Mouse (Mus musculus): ENCODE results near the gene Eif1b. TPM values are rescaled to one million over a fixed set of nuclear protein-coding genes. Genes with fewer than 3 reads are reported as not detected.

Gene Eif1b
- 100 to 1,000 TPM; 158 to 211 TPM for total RNA-seq (2021)
- long read RNA-seq, transcript Eif1b-201 (4 exons, 1,035 nt) = major isoform, 249 of 298 reads
- long read RNA-seq, partial matches to known transcripts = 42 of 298 reads
- long read RNA-seq, other reads (novel, unspliced or antisense) = 7 of 298 reads

DNA sequence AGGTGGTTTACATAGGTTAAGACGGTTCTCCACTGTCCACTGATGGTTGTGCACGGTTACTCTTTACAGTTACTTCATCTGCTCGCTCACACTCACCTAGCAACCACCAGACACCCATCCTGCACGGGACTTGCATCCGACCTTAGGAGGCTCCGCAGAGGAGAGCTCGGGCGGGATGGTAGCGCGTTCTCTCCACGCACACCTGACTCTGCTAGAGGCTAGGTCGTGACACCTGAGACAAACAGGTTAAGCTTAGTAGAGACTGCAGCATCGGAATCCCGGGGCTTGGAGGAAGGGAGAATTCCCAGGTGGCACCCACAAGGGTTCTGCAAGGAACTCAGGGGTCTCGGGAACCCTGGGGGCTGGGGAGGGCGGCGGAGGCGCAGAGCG, at the start of gene Eif1b:
Eif1b (plus strand) TSS at position 223 of the 390 bp plus-strand sequence.
- no peak for DNase-seq (ENCODE audit: low spot score in 2 of 2)

DNA sequence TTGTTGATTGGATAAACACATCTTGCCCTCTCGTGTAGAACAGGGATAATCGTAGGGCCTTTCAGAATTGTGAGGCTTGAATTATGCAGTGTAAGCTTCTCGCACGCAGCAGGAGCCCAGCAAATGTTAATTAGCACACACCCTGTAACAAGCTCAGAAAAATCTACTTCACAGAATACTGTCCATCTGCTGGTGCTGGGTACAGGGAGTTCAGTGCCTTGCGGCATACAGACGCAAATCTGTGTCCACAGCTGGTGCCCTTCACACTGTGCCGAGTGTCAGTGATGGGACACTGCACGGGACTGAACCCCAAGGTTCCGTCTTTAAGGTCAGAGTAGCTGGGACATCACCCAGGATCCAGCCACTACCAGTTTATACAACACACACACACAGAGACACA, 47.4 kb upstream of the Eif1b start:
- peak; percentile 38 to 40 for DNase-seq (ENCODE audit: low spot score in 2 of 2)

DNA sequence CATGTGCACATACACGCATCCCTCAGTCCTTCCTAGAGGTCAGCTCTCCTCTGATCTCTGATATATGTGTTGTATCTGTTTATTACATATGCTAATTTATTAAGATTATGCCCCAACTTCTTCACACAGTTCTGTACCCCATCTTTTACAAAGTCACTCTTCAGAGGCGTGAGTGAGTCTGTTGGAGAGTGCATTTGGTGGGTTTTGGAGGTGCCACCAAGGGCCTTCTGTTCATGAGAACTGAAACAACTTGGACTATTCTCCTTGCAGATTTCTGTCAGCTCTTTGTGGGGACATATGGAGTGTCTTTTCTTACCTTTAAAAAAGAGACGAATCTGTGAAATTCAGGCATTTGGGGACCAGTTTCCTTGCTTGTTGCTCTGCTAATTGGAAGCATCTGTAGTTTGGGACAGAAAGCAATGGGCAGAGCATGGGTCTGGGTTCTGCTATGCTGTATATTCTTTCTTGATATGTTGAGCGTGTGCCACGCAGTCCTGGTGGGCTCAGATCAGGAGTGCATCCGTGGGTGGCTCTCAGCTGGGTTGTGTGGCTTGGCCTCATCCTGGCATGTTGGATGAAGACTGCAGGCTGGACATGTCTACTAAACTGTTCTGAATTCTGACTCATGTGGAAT, 42.2 kb upstream of the Eif1b start:
- DNase-seq (ENCODE audit: low spot score in 2 of 2) = no peak

DNA sequence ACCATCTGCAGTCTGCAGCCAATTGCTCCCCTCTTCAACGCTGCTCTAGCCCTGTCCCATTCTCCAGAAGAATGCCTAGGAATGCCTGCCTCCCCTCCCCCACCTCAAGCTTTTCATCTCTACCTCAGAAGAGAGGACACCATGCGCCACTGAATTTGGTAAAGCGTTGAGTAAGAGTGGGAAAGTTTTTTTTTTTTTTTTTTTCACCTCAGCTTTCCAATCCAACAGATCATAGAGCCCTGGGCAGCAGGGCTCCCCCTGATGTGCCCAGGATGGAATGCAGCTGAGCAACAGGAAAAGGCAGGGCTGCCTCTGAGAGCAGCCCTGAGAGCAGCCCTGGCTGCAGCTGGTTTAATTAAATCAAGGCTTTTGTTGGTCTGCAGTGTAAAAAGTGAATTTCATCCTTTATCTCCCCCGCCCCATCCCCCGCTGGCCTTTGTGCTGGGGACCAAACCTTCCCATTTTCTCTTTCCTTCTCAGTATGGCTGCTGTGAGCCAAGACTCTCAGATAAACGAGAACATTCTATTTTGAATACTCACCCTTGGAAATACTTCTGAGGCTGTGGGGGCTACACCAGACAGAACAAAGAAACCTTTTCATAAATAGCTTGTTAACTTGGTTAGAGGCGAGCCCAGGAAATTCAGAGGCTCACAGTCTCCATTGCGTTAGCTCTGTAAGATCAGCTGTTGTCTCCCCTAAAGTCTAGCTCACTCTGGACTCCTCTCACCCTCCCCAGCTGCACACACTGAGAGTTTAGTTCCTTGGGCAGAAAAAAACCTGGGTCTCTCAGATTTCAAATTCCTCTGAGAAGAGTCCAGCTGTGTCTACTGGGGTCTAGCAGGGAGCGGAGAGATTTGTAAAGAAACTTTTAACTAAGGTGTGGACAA, 36.0 kb upstream of the Eif1b start:
- DNase-seq (ENCODE audit: low spot score in 2 of 2) = peak; percentile 42 to 64

DNA sequence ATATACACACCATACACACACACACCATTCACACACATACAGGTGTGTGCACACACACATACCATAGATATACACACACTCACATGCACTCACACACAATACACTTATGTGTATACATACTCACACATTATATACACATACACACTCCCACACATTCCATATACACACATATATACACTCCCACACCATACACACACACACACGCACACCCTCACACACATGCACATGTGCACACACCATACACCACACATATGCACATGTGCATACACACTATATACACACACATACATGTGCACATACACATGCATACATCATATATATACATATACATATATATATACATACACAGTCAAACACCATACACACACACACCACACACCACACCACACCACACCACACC, 21.6 kb upstream of the Eif1b start:
- no peak for DNase-seq (ENCODE audit: low spot score in 2 of 2)

DNA sequence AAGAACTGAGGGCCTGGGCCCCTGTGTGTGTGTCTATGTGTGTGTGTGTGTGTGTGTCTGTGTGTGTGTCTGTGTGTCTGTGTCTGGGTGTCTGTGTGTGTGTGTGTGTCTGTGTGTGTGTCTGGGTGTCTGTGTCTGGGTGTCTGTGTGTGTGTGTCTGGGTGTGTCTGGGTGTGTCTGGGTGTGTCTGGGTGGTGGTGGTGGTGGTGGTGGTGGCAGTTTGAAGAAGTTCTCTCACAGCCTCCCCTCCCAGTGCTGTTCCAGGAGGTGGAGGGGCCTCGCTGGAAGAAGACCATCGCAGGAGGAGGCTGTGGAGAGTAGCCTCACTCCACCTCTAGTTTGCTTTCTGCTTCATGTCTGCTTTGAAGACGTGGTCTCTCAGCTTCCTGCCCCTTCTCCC, 10.4 kb upstream of the Eif1b start:
- DNase-seq (ENCODE audit: low spot score in 2 of 2) = no peak

DNA sequence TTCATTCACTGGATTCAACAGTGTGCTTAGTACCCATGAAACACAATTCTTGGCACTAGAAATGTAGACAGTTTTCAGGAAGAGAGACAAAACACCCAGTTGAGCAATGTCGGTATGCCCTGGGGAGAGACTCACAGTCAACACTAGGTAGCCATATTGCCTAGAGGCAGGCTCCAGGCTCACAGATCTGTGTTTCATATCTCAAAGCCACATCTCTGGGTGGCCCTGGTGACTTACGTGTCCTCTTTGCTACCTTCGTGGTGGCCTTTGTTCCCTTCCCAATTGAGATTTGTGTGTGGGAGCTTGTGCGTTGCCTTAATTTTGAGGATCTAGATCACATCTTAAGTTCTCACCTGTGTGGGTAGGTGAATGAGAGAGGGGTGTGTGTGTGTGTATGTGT, 9.7 kb upstream of the Eif1b start:
- DNase-seq (ENCODE audit: low spot score in 2 of 2) = no peak

DNA sequence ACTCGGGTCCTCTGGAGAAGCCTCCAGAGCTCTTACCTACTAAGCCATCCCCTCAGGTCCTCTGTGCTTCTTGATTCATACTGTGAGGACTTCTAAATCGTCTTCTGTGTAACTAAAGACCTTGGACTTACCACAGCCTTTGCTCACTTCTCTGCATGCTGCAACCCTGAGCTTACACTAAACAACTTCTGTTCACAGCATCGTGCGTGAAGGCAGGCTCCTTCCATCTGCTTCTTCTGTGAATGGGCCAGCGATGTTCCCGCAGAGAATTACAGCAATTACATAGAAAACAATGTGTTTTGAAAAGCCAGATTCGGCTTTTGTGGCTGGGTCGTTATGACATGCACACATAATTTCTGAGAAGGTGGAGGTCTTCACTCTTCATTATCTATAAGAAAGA, 8.9 kb upstream of the Eif1b start:
- DNase-seq (ENCODE audit: low spot score in 2 of 2) = no peak

DNA sequence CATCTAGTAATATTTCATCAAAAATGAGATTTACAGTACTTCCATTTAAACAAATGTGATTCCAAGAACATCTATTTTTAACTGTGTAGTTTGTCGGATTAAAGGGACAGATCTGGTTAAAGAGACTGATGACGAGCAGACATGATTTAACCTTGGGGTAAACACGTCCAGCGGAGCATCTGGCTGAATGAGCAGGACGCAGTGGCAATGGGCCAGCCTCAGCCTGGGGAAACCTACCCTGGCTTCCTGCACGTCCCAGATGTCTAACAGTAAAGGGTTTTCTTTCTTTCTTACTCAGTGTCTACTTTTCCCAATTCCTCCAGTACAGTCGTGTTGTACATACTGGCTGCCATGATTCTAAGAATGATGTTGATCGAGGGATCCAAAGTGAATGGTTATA, 5.0 kb upstream of the Eif1b start:
- no peak for DNase-seq (ENCODE audit: low spot score in 2 of 2)

DNA sequence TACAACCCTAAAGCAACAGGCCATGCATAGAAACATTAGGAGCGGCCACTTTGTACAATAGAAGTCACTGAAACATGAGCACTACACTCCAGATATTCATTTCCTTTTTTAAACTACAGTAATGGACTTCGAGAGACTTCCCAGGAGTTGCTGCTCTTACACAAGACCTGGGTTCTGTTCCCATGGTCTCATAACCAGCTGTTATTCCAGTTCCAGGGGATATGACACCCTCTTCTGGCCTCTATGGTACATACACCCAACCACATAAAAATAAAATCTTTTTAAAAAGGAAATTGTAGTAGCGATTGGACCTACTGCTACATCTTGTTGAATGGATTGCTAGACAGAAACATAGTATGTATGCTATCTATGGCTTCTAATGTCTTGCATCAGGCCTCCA, 523 bp upstream of the Eif1b start:
- no peak for DNase-seq (ENCODE audit: low spot score in 2 of 2)

DNA sequence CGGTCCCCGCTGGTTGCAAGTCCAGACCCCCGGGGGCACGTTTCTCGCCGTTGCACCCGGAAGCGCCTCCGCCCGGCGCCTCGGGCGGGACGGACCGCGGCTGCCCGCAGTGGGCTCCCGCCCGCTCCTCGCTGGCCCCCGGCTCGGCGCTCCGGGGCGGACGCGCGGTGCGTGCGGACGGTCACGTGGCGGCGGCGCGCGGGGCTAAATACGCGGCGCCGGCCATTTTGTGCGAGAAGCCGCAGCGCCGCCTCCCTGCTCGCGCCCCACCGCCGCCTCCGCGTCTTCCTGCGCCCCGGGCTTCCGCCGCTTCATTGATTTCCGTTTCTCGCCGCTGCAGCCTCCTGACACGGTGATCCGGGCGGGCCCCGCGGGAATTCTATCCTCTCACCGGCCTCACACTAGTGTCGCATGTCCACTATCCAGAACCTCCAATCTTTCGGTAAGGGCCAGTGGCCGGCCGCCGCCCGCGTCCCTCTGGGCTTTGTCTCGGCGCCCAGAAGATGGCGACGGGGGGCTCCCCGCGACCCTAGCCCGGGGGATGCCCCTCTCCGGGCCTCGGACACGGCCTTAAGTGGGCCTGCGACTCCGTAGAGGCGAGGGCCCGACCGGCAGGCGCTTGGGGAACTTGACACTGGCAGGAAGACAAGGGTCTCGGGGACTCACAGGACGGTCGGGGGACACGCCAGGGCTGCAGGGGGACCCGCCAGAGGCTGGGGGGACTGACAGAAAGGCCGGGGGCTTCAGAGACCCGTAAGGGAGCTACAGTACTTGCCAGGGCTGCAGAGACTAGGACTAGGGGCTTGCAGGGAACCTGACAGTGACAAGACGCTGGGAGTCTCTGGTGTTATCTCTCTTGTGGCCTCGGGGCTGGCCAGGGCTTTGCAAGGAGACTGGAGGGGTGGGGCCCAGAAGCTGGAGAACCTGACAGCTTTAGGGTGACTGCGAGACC, 644 bp downstream of the Eif1b start:
- peak; percentile 77 to 87 for DNase-seq (ENCODE audit: low spot score in 2 of 2)

DNA sequence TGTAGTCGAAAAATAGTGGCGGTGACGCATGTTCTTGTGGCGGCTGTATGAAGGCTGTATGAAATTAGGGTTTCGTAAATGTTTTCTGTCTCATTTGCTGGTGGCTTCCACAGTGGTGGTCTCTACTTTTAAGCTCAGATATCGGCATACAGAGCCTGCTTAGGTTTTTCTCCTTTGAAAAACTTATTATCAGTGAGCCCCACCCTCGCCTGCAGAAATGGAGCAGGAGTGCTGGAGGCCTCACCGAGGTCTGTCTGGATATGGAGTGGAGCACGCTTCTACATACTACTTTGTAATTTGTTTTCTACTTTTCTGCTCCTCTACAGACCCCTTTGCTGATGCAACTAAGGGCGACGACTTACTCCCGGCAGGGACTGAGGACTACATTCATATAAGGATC, 1.7 kb downstream of the Eif1b start:
- no peak for DNase-seq (ENCODE audit: low spot score in 2 of 2)

DNA sequence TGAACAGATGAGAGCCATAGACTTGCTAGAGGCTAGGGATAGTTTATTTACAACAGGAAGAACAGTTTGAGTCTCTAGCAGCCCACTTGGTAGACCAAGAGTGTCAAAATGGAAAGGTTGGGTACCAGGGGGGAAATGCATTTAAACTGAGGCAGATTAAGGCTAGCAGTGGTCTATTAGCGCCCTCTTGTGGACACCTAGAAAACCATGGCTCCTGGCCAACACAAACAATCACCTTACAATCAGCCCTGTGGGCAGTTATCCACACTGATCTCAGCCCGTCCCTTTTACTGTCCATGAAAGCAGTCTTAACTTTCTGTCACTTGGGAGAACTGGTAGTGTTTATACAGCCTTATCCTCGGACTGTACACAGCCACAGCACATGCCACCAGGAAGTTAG, 4.7 kb downstream of the Eif1b start:
- peak; percentile 81 to 83 for DNase-seq (ENCODE audit: low spot score in 2 of 2)

DNA sequence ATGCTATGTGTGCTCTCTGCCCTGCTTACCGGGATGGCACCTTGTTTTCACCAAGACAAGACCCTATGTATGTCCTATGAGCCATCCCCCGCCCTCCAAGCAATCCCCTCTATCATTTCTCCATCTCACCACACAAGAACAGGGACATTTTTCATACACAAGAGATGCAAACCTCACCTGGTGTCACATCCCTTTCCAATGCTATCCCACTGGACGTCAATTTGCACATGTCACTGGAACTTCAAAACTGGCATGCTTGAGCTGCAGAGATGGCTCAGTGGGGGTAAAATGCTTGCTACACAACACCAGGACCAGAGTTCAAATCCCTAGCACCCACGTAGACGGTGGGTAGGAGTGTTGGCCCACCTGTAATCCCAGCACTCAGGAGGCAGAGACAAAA, 6.0 kb downstream of the Eif1b start:
- DNase-seq (ENCODE audit: low spot score in 2 of 2) = no peak

DNA sequence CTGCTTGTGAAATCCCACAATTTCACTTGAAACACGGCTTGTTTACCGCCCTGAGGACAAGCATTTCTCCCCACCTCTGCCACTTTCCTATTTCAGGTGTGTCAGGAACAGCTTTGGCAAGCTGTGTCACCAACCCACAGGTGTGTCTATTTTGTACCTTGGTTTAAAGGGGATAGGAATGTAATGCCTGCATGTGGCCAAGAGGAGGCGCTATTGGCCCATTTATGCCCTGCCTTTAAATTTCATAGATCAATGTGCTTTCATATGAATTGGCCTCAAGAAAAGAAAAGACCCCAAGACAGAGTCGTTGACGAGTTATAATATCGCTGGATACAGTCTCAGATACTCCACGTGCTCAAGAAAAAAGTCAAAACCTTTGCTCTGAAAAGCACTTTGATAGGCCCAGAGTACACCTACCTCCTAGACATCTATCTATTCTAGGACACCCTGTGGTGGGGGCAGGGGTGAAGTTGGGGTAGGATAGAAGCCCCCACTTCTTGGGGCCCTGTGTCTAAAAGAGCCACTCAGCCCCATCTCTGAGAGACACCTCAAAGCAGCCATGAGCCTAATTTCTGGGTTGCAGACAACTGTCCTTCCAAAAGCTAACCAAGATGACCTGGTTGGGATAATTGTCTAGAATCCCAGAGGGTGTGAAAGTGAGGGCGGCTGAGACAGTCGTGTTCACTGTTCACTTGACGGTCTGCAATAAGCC, 9.3 kb downstream of the Eif1b start:
- no peak for DNase-seq (ENCODE audit: low spot score in 2 of 2)

DNA sequence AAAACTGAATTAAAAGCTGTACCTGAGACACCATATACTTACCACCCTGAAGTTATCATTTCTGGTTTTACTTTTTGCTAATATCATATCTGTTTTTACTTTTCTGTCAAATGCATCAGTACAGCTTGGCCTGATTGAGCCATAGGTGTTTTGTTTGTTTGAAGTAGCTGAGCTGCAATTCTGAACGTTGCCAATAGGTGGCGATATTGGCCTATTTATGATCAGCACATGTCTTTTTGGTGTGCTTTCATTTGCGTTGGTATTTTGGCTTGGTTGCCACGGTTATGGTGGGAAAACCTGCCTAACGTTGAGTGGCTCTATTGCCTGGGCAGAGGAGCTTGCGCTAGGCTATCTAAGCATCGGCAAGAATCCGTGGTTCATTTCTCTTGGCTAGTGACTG, 10.0 kb downstream of the Eif1b start:
- DNase-seq (ENCODE audit: low spot score in 2 of 2) = peak; percentile 84 to 86

DNA sequence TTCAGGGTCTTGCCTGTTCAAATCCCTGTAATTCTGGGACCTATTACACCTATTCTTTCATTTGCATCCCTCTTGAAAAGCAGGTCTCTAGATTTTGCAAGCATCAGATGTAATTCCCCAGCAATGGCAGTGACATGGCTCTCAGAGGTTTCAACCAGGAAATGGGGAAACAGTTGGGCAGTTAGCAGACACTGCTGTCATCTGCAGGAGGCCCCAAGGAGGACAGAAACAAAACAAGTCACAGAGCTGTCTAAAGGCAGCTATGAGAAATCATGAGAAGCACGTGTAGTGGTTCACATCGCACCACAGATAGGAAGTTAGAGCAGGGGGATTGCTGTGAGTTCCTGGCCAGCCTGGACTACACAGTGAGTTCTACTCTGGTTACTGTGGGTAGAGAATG, 12.4 kb downstream of the Eif1b start:
- DNase-seq (ENCODE audit: low spot score in 2 of 2) = no peak

DNA sequence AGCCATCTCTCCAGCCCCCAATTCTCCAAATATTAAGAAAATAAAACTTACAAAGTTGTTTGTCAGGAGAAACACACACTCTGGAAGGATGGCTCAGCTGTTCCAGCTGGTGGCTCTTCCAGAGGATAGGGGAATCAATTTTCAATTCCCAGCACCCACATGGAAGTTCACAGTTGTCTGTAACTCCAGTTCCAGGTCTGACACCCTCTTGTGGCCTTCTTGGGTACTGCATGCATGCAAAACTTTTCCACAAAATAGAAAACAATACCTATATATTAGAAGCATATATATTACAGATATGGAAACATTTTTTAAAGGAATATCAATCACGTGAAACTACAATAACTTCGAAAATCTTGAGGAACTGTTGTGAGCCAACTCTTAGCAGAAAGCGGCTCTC, 19.7 kb downstream of the Eif1b start:
- DNase-seq (ENCODE audit: low spot score in 2 of 2) = peak in 1 of 2 experiments; percentile 30

DNA sequence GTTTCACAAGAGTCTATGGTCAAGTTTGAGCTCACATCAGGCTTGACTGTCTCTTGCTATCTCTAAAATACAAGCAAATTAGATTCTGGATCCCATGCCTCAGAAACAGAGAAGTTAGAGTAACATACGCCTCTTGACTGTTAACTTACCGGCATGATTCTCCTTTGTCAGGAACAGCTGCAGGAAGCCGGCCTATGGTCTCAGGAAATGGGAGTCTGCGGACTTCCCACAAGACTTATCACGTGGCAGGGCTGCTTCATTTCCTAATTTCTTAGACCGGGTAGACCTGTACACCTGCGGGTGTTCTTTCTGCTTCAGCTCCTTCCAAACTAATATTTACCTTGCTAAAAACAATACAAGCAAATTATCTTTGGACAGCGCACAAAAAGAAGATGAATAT, 24.7 kb downstream of the Eif1b start:
- no peak for DNase-seq (ENCODE audit: low spot score in 2 of 2)

DNA sequence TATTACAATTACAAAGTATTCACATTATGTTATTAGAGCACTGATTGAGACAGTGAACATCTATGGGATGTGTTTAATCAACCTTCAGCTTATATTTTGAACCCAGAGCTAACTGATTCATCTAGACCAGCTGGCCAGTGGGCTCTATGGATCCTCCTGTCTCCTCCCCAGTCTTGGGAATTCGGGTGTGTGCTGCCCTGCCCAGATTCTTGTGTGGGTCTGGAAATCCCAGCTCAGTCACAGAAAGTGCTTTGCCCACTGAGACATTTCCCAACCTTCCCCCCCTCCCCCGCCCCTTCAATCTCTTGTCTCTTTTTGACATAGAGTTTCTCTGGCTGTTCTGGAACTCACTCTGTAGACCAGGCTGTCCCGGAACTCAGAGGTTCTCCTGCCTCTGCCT, 26.9 kb downstream of the Eif1b start:
- DNase-seq (ENCODE audit: low spot score in 2 of 2) = no peak

All from layer of hippocampus, postnatal 10 days (tissue).